8 mouse cellular contexts compared by ENCODE assay signal in the genomic region with DNA sequence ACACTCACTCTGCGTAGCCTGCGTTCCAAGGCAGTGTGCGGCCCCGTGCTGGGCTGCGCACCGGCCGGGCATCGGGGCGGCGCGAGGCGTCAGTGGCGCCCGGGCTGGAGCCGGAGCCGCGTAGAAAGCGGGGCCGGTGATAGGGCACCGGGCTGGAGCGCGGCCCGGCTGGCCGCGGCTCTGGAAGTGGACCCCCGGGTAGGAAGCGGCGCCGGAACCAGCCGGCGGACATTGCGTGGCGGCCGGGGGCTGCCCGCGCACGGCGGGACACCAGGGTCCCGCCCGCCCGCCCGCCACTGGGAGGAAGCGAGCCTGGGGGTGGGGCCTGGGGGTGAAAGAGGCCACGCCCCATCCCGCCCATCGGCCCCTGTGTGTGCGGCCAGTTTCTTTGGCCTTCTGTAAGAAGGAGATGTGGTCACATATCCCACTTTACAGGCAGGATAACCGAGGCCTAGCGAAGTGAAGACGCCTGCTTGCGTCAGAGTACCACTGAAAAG. TPM values are rescaled to one million over a fixed set of nuclear protein-coding genes. Genes with fewer than 3 reads are reported as not detected.
DNase-seq lines count a peak whose midpoint lies in the region; ATAC-seq and TF ChIP-seq lines count a peak whose summit lies in the region.

No protein-coding gene starts in this region.

- H3K9me3 ChIP-seq in hindbrain, embryonic 14.5 days (ENCODE audit: control insufficient read depth, low read length) = no peaks in the 10 kb centered on the region
- H3K9me3 ChIP-seq in midbrain, postnatal 0 days (ENCODE audit: low read length) = no peaks in the 10 kb centered on the region

- TF ChIP-seq CTCF in liver, adult 2 months (IDR thresholded peaks at IDR 0.05; ENCODE audit: low read depth, low read length) = no peak
- TF ChIP-seq CTCF in midbrain, postnatal 0 days (IDR thresholded peaks at IDR 0.05) = no peak
- no peak for TF ChIP-seq CTCF in testis, adult 2 months (IDR thresholded peaks at IDR 0.05; ENCODE audit: control insufficient read depth, insufficient read depth, insufficient replicate concordance, low read depth, low read length)

- 0 out of 2 replicates have a peak, but pooled peaks have one; percentile 31 for TF ChIP-seq POLR2A in liver, adult 2 months (IDR thresholded peaks at IDR 0.05; ENCODE audit: extremely low read depth, insufficient read depth, low read length)
- TF ChIP-seq POLR2A in testis, adult 2 months (IDR thresholded peaks at IDR 0.05; ENCODE audit: control insufficient read depth, low read depth, low read length) = peak; percentile 17; the same call in 1 of the 2 replicates

- H3K4me2 ChIP-seq in hindbrain, embryonic 14.5 days (replicated peaks) = peak overlapping the region; percentile 63
- H3K4me2 ChIP-seq in midbrain, postnatal 0 days (ENCODE audit: low read depth, low read length, poor library complexity, severe bottlenecking) = peak overlapping the region; percentile 74

- peak overlapping the region; percentile 43 for H3K4me3 ChIP-seq in hindbrain, embryonic 14.5 days (replicated peaks; ENCODE audit: low read length)
- H3K4me3 ChIP-seq in liver, adult 2 months (ENCODE audit: insufficient read depth, low read depth, low read length) = peak overlapping the region; percentile 72
- peak overlapping the region; percentile 54 for H3K4me3 ChIP-seq in midbrain, postnatal 0 days (ENCODE audit: low read depth, low read length)
- peak overlapping the region; percentile 74 for H3K4me3 ChIP-seq in testis, adult 2 months (ENCODE audit: control insufficient read depth, low read depth, low read length)

- peak overlapping the region; percentile 58 for H3K9ac ChIP-seq in hindbrain, embryonic 14.5 days
- peak overlapping the region; percentile 83 for H3K9ac ChIP-seq in liver, adult 2 months (ENCODE audit: low read depth, low read length)
- H3K9ac ChIP-seq in midbrain, postnatal 0 days (replicated peaks; ENCODE audit: low read length, poor library complexity, severe bottlenecking) = peak overlapping the region; percentile 57

- no peaks in the 10 kb centered on the region for H3K36me3 ChIP-seq in hindbrain, embryonic 14.5 days (replicated peaks; ENCODE audit: control insufficient read depth, insufficient read depth)
- H3K36me3 ChIP-seq in liver, adult 2 months (ENCODE audit: control insufficient read depth, insufficient read depth, low read length) = no peaks in the 10 kb centered on the region
- no peaks in the 10 kb centered on the region for H3K36me3 ChIP-seq in midbrain, postnatal 0 days (ENCODE audit: insufficient read depth, low read length)
- no peaks in the 10 kb centered on the region for H3K36me3 ChIP-seq in testis, adult 2 months (ENCODE audit: control insufficient read depth, insufficient read depth, low read length)

- DNase-seq in layer of hippocampus, adult 11-12 months (ENCODE audit: low spot score) = peak; percentile 62
- no peak for DNase-seq in layer of hippocampus, adult 9-10 months (ENCODE audit: low spot score)
- DNase-seq in cerebellum, adult 8-10 months = peak; percentile 53
- peak; percentile 40 for DNase-seq in forelimb bud, embryonic 11.5 days (ENCODE audit: low read depth, low spot score)
- peak; percentile 48 for DNase-seq in hindbrain, embryonic 14.5 days (ENCODE audit: low spot score)
- peak; percentile 54 for DNase-seq in liver, adult 2 months (ENCODE audit: extremely low read depth, low read depth, low spot score)
- DNase-seq in midbrain, postnatal 0 days (ENCODE audit: low spot score) = peak; percentile 60

- no peaks in the 10 kb centered on the region for H3K79me2 ChIP-seq in liver, adult 2 months (ENCODE audit: control insufficient read depth, insufficient read depth, low read length)

- under 1% methylated on average over 45 of the region's 51 CpGs for WGBS in hindbrain, embryonic 14.5 days
- 2% methylated on average over 36 of the region's 51 CpGs for WGBS in liver, adult 2 months
- 1% methylated on average over 42 of the region's 51 CpGs for WGBS in midbrain, postnatal 0 days

- peaks cover 27% of the 10 kb centered on the region for H3K4me1 ChIP-seq in hindbrain, embryonic 14.5 days (replicated peaks; ENCODE audit: control insufficient read depth, insufficient read depth, low read length)
- H3K4me1 ChIP-seq in liver, adult 2 months (ENCODE audit: control insufficient read depth, insufficient read depth, low read length) = peaks cover 11% of the 10 kb centered on the region
- H3K4me1 ChIP-seq in midbrain, postnatal 0 days (ENCODE audit: insufficient read depth, low read length) = peaks cover 2% of the 10 kb centered on the region; the same call in 1 of the 2 replicates
- H3K4me1 ChIP-seq in testis, adult 2 months (ENCODE audit: control insufficient read depth, insufficient read depth, low read length) = peaks cover 29% of the 10 kb centered on the region

- H3K27me3 ChIP-seq in hindbrain, embryonic 14.5 days (ENCODE audit: control insufficient read depth, insufficient read depth, low read length) = no peaks in the 10 kb centered on the region
- H3K27me3 ChIP-seq in liver, adult 2 months (ENCODE audit: control insufficient read depth, insufficient read depth, low read length) = no peaks in the 10 kb centered on the region
- no peaks in the 10 kb centered on the region for H3K27me3 ChIP-seq in midbrain, postnatal 0 days (ENCODE audit: insufficient read depth, low read length)
- no peaks in the 10 kb centered on the region for H3K27me3 ChIP-seq in testis, adult 2 months (ENCODE audit: control insufficient read depth, insufficient read depth, low read length)

- ATAC-seq in hindbrain, embryonic 14.5 days (ENCODE audit: low FRiP score) = peak; percentile 28; the same call in 1 of the 2 replicates
- peak; percentile 25; the same call in 1 of the 2 replicates for ATAC-seq in midbrain, postnatal 0 days (ENCODE audit: low FRiP score)

- no peak overlapping the region for H3K27ac ChIP-seq in hindbrain, embryonic 14.5 days
- 0 out of 2 replicates have a peak overlapping the region, but pooled peaks have one; percentile 5 for H3K27ac ChIP-seq in liver, adult 2 months (replicated peaks; ENCODE audit: insufficient read depth, low read depth, low read length)
- H3K27ac ChIP-seq in midbrain, postnatal 0 days (ENCODE audit: low read depth, low read length) = 0 out of 2 replicates have a peak overlapping the region, but pooled peaks have one; percentile 32
- peak overlapping the region; percentile 65; the same call in 1 of the 2 replicates for H3K27ac ChIP-seq in testis, adult 2 months (ENCODE audit: control insufficient read depth, insufficient read depth, low read depth, low read length)

RNA-seq across cellular contexts. Expression of gene Ppm1m, which starts 0.5 kb away (rescaled TPM):
- polyA plus RNA-seq in hindbrain, embryonic 14.5 days (2014; fragmentation: Nextera tagmentation; extraction: Ambion mirVana) = 13.0 and 13.4 TPM in 2 replicates
- total RNA-seq in liver, adult 2 months (2014; rRNA removed) = 12.4 and 13.7 TPM in 2 replicates
- polyA plus RNA-seq in liver, adult 2 months (2012; rRNA removed) = 17.3 and 22.7 TPM in 2 replicates
- total RNA-seq in midbrain, postnatal 0 days (2014; rRNA removed) = 16.2 and 27.7 TPM in 2 replicates
- 18.5 and 21.3 TPM in 2 replicates for polyA plus RNA-seq in midbrain, postnatal 0 days (2015; fragmentation: Nextera tagmentation; extraction: Ambion mirVana)
- 31.3 and 40.6 TPM in 2 replicates for polyA plus RNA-seq in testis, adult 2 months (2012; rRNA removed)

RNA-seq across cellular contexts. Expression of gene Twf2, which starts 3.9 kb away (rescaled TPM):
- polyA plus RNA-seq in hindbrain, embryonic 14.5 days (2014; fragmentation: Nextera tagmentation; extraction: Ambion mirVana) = 49.6 and 52.9 TPM in 2 replicates
- 4.9 and 6.2 TPM in 2 replicates for total RNA-seq in liver, adult 2 months (2014; rRNA removed)
- polyA plus RNA-seq in liver, adult 2 months (2012; rRNA removed) = 4.5 and 4.7 TPM in 2 replicates
- 60.1 and 78.3 TPM in 2 replicates for total RNA-seq in midbrain, postnatal 0 days (2014; rRNA removed)
- 41.6 and 47.4 TPM in 2 replicates for polyA plus RNA-seq in midbrain, postnatal 0 days (2015; fragmentation: Nextera tagmentation; extraction: Ambion mirVana)
- polyA plus RNA-seq in testis, adult 2 months (2012; rRNA removed) = 12.1 and 13.5 TPM in 2 replicates

RNA-seq across cellular contexts. Expression of gene Tlr9, which starts 23.4 kb away (rescaled TPM):
- 0.12 TPM in 1 of 2 replicates, not detected in the other for polyA plus RNA-seq in hindbrain, embryonic 14.5 days (2014; fragmentation: Nextera tagmentation; extraction: Ambion mirVana)
- 0.18 and 0.27 TPM in 2 replicates for total RNA-seq in liver, adult 2 months (2014; rRNA removed)
- 0.37 and 0.61 TPM in 2 replicates for polyA plus RNA-seq in liver, adult 2 months (2012; rRNA removed)
- 0.49 and 0.85 TPM in 2 replicates for total RNA-seq in midbrain, postnatal 0 days (2014; rRNA removed)
- 0.07 and 0.16 TPM in 2 replicates for polyA plus RNA-seq in midbrain, postnatal 0 days (2015; fragmentation: Nextera tagmentation; extraction: Ambion mirVana)
- polyA plus RNA-seq in testis, adult 2 months (2012; rRNA removed) = 2.6 and 2.7 TPM in 2 replicates

RNA-seq across cellular contexts. Expression of gene Wdr82, which starts 28.3 kb away (rescaled TPM):
- polyA plus RNA-seq in hindbrain, embryonic 14.5 days (2014; fragmentation: Nextera tagmentation; extraction: Ambion mirVana) = 40.2 and 42.3 TPM in 2 replicates
- total RNA-seq in liver, adult 2 months (2014; rRNA removed) = 36.3 and 40.7 TPM in 2 replicates
- 23.6 and 25.9 TPM in 2 replicates for polyA plus RNA-seq in liver, adult 2 months (2012; rRNA removed)
- total RNA-seq in midbrain, postnatal 0 days (2014; rRNA removed) = 245 and 261 TPM in 2 replicates
- polyA plus RNA-seq in midbrain, postnatal 0 days (2015; fragmentation: Nextera tagmentation; extraction: Ambion mirVana) = 30.6 and 31.7 TPM in 2 replicates
- polyA plus RNA-seq in testis, adult 2 months (2012; rRNA removed) = 21.3 and 25.2 TPM in 2 replicates

RNA-seq across cellular contexts. Expression of gene Glyctk, which starts 41.1 kb away (rescaled TPM):
- polyA plus RNA-seq in hindbrain, embryonic 14.5 days (2014; fragmentation: Nextera tagmentation; extraction: Ambion mirVana) = 2.3 and 3.0 TPM in 2 replicates
- total RNA-seq in liver, adult 2 months (2014; rRNA removed) = 104 and 136 TPM in 2 replicates
- 308 and 315 TPM in 2 replicates for polyA plus RNA-seq in liver, adult 2 months (2012; rRNA removed)
- total RNA-seq in midbrain, postnatal 0 days (2014; rRNA removed) = 0.66 and 0.94 TPM in 2 replicates
- polyA plus RNA-seq in midbrain, postnatal 0 days (2015; fragmentation: Nextera tagmentation; extraction: Ambion mirVana) = 0.75 and 0.90 TPM in 2 replicates
- 16.2 and 17.6 TPM in 2 replicates for polyA plus RNA-seq in testis, adult 2 months (2012; rRNA removed)
